Mouse (Mus musculus) thymus, adult 18-20 months (tissue): ENCODE measurements at regions not wholly inside any gene's neighbourhood (a gene's known extent, or its start where the extent isn't known, plus 50 kb on each side); places are given as distances from the start of the nearest gene placed in this dataset.

Experiments used
- DNase-seq, 2 experiments: peaks; one replicate each; pipeline ENCODE4 v3.0.0; 2022; ENCODE audit warnings: mixed read lengths in 2 of 2

DNA sequence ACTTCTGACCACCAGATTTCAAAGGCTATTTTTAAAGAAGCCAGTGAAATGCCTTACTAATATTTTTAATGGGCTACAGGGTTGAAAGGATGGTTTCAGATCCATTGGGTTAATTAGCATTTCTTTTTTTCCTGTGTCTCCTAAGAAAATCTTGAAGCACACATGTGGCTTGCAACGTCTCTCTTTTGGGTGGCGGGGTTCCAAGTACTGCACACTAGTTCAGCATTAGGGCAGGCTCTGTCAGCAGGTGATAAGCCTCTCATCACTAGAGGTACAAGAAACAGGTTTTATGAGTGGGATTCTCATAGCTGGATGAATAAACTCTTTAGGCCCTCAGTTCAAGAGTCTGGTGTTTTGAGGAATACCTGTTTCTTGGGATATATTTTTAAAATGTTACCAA lies 103.2 kb upstream of the Jun start:
- DNase-seq: no peak

DNA sequence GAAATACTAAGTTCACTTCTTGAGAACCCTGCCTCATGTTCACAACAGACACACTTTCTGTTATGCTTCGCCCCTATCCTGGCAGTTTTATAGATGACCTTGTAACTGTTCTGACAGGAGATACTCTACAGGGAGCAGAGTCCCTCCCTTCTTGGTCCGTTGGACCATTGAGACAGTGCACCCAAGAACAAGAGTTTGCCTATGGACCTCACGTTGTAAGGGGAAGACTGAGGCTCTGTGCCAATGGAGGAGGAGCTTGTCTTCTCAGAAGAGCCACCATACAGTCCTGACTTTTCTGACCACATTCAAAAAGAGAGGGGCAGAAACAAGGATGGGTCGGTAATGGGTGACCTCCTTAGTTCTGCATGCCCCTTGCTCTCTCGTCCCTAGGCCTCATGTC lies 103.8 kb upstream of the Jun start:
- no peak for DNase-seq

GRCm38 (mm10) chr4:95156451-95157271 lies 104.6 kb upstream of the Jun start:
- no peak for DNase-seq

DNA sequence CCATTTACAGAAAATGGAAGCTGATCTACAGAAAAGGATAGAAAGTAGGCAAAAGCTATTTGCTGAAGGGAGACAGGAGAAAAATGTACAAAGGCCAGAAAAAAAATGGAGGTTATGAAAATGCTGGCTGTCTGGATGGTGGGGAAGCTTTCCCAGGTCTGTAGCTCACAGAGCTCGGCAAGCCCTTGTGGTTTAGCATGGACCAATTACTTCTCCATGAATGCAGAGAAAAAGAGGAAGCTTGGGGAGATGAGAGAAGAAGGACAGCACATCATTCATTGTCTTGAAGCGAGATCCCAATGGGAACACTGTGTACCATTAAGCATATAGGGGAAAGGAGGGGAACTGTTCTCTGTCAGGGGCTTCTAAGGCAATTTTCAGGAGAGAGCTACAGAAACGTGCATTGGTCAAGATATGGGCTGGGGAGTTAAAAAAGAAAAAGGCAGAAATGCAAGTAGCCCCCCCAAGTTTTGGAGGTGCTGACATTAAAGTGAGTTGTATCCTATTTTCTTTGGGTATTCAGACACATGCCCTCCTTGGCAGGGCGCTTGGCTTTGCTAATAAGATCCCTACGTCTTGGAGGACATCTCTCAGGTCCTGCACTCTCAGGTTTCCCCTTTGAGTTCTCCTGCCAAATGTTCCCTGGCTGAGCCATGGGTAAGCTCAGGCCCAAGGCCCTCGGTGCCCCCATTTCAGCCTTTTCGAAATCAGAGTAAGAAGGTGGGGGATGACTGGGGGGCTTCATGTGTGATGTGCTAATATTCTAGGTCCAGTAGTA lies 105.8 kb upstream of the Jun start:
- DNase-seq: no peak

DNA sequence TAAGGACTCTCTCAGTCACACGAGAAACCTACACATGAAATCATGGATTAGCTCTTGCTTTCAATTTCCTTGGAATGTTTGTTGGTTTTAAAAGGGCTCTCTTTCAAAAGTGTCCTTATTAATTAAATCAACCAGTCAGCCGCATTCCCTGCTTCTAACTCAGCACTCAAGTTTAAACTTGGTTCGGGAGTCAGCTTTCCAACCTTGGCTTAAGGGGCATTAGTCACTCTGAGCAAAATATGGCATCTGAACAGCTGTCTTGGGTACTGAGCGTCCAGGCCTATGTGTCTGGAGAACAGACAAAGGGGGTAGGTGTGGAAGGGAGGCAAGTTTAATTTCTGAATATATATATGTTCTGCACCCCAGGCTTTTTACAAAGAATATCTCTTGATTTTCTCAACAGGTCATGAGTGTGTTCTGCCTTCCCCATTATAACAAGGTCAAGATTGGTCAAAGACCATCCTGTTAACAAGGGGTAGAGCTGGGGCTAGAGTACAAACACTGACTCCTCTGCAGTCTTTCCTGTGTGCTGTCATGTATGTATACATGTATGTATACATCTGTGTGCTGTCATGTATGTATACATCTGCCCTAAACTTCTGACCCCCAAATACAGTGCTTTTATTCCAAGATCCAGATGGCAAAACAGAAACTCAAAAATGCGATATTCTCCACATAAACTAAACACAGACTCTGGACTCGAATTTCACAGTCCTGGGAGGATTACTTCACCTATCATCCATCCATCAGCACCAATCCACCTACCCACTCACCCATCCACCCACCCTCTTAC lies 106.8 kb upstream of the Jun start:
- no peak for DNase-seq

DNA sequence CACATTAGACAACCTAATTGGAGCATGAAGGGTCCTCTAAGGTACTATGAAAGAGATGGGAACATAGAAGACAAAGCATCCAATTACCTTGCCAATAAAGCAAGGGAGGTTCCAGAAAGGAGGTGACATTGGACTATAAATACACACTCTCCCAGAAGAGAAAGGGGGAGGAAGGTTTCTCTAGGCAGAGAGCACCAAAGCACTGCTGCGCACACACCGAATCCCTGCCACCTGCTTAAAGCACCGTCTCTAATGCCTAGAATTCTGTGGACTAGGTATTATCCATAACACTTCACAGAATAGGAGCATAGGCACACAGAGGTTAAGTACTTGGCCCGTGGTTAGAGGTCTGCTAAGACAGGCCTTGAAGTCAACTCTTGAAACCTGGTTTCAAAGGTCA lies 107.8 kb upstream of the Jun start:
- DNase-seq: no peak

- no peak for DNase-seq
Measured at GRCm38 (mm10) chr4:95160465-95160864, 108.4 kb upstream of the Jun start.

DNA sequence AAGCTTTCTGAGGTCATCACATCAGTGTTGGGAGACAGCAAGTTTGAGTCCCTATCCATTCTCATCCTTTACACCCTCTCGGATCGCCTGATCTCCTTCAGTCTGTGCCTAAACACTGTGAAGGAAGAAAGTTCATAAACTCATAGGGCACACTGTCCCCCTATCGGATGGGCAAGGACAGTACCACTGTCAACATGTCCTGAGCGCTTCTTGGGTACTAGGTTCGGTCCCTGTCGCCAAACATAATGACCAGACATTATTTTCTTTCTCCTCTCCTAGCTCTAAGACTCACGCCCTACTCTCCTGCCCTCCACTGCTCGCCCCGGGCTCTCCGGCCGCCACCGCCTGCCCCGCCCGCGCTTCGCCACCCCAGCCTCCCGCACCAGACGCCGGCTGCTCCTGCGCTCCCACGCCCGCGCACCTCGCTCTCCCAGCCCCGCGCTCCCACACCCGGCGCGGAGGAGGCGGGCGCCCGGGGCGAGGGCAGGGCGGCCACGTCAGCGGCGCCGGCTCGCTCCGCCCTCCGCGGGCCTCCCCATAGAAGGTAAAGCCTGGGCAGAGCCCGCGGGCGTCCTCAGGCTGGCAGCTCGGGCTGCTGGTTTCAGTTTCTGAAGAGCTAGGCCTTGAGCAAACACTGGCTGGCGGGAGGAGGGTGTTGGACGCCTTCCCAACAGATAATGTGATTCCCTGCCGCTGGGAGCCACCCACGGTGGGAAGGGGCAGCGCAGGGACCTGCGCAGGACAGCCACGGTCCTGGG lies 109.1 kb upstream of the Jun start:
- DNase-seq: peak; percentile 81 to 82

DNA sequence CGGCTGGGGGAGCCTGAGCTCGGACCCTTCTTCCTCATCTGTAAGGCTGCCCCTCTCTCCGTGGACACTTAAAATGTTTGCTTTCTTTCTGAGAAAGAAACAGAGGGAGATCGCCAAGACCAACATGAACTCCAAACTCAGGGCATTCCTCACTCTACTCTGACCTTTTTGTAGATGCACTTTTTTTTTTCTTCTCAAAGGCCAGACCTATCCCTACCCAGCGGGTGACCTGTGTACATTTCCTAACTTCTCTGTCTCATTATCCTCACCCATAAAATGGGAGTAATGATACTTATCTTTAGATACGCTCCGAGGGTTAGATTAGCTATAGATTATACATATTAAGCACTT lies 109.6 kb upstream of the Jun start:
- no peak for DNase-seq

DNA sequence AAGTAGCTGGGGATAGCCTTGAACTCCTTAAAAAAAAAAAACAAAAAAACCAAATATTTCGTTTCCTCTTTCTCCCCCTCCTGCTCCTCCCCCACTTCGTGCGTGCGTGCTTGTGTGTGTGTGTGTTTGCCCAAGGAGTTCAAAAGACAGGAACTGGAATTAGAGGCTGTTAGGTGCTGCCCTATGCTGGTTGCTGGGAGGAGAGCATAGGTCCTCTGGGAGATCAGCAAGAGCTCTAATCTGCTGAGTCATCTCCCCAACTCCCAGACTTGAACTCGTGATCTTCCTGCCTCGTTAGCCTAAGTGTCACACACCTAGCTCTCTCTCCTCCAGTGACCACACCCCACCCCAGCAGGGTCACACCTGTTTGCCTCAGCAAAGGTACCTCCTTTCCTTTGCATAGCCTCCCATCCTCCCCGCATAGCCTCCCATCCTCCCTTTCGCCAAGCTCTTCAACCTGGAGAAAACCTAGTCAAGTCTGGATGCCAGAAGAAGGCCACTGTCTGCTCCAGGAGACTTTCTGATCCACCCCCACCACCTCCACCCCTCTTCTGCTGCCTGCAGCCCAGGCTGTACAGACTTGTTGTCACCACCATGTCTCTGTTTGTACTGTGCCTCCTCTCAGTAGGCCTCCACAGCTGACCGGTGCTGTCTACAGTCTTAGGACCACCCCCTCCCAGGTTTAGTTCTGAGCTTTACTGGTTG lies 110.5 kb upstream of the Jun start:
- peak in 1 of 2 experiments; percentile 5 for DNase-seq

- no peak for DNase-seq
Measured at GRCm38 (mm10) chr4:95163403-95163802, 111.4 kb upstream of the Jun start.

DNA sequence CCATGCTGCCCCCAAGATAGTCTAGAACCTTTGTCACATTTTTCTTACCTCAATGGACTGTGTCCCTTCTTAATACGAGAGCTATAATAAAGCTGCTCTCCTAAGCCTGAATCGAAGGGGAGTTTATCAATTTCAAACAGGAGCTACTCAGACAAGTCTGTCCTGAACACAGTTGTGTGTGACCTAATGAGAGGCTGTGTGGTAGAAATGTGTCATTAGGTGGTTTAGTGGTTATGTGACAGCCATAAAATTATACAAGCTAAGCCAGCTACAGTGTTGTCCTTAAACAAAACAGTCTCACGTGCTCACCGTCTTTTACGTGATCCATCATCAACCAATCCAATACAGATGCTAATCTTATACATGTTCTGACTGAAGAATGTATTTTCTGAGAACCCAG lies 114.5 kb upstream of the Jun start:
- no peak for DNase-seq

- DNase-seq: no peak
Measured at GRCm38 (mm10) chr4:95167216-95167615, 115.2 kb upstream of the Jun start.

DNA sequence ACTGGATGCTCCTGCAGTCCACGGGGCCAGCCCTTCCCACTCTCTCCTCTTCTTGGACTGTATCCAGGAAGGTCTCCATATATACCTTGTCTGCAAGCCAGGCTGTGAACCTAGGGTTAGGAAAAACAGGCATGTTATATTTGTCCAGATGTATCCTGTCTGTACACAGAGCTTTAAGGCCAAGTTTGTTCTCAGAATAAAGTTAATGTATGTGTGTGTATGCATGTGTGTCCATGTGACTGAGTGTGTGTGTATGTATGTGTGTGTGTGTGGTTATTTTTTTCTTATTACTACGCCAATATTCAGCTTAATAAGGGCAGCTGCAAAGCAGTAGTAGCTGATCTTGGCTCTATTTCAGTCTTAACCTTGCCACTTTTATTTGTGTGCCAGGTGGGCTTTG lies 117.7 kb upstream of the Jun start:
- no peak for DNase-seq

DNA sequence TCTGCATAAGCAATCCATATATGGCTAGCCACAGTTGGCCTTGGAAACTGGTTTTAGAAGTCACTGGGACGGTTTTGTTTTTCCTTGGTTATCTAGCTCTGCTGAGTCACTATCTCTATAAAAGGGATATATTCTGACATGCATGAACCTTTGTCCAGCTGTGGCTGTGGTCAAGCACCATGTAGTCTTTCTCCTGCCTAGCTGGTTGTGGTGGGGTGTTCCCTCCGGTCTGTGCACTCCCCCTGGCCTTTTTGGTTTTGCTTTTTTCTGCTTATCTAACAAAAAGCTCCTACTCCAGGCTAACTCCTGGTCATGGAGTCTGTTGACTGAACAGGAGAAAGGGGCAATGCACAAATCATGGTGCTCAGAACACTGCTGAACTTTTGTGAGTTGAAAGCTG lies 125.7 kb upstream of the Jun start:
- no peak for DNase-seq

DNA sequence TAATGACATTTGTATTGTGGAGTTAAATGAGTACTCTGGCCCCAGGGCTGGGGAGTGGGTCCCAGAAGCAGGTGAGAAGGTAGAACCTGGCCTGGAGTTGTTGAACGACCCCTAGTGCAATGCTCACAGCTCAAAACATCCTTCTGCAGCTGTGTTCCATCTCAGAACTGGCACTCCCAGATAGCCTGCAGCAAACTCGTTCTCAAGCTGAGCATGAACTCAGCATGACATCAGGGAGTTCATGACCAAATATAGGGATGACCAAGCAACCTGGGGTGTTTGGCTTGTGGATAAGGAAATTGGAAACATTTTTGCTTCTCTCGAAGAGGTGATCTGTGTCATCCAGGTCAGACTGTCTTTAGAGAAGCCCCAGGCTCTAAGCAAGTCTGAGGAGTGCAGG lies 126.4 kb upstream of the Jun start:
- DNase-seq: no peak

- DNase-seq: no peak
Measured at GRCm38 (mm10) chr4:95178900-95179299, 126.9 kb upstream of the Jun start.

GRCm38 (mm10) chr4:95180446-95180845 lies 128.4 kb upstream of the Jun start:
- DNase-seq: no peak

DNA sequence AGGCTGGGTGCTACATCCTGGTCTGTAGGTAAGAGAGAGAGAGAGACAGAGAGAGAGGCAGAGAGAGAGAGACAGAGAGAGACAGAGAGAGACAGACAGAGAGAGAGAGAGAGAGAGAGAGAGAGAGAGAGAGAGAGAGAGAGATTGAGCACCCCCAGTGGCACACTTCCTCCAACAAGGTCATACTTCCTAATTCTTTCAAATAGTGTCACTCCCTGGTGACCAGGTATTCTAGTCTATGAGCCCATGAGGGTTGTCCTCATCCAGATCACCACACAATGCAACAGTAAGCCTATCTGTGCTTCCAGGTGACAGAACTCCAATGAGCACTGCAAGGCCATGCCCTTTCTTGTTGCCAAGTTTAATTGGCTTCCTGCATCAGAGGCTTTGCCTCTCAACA lies 129.0 kb upstream of the Jun start:
- no peak for DNase-seq

GRCm38 (mm10) chr4:95184180-95184579 lies 132.2 kb upstream of the Jun start:
- no peak for DNase-seq

GRCm38 (mm10) chr4:95185113-95185915 lies 133.3 kb upstream of the Jun start:
- DNase-seq: no peak

GRCm38 (mm10) chr4:95185916-95186200 lies 133.8 kb upstream of the Jun start:
- no peak for DNase-seq
